Mouse (Mus musculus) right cerebral cortex, postnatal 14 days (tissue): ENCODE data around the gene Acat2.
"Not testable (repeated sequence)": the region's sequence is repeated elsewhere in the genome, so short reads cannot be mapped to it uniquely, and the experiment has no call there.

Experiments used
- DNase-seq: peaks from one replicate; pipeline ENCODE4 v3.0.0; 2022

The Acat2 gene

DNA sequence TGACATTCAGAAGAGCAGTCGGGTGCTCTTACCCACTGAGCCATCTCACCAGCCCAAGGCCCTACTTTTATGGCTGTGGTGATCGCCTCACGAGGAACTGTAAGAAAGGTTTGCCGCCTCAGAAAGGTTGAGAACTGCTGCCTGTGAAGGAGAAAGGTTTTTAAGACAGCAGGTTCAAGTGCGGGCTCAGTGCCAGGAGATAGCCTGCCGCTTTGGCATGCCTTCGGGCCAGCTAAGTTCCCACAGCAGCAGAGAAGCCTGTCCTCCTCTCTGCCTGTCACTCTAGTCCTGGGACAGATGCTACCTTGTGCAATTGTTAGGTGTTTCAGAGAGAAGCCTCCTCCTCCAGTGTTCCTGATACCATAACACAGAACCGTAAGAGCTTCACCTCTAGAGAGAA is 3.9 kb downstream of the Acat2 start:
- no peak for DNase-seq

DNA sequence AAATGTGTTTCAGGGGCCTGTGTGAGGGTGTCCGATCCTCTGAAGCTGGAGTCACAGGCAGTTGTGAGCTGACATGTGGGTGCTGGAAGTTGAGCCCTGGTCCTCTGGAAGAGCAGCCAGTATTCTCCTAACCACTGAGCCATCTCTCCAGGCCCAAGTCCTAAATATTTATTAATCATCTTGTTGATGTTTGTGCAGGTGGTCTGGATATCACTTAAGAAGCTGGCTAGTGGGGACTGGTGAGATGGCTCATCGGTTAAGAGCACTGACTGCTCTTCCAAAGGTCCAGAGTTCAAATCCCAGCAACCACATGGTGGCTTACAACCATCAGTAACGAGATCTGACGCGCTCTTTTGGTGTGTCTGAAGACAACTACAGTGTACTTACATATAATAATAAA is 10.9 kb downstream of the Acat2 start:
- no peak for DNase-seq

DNA sequence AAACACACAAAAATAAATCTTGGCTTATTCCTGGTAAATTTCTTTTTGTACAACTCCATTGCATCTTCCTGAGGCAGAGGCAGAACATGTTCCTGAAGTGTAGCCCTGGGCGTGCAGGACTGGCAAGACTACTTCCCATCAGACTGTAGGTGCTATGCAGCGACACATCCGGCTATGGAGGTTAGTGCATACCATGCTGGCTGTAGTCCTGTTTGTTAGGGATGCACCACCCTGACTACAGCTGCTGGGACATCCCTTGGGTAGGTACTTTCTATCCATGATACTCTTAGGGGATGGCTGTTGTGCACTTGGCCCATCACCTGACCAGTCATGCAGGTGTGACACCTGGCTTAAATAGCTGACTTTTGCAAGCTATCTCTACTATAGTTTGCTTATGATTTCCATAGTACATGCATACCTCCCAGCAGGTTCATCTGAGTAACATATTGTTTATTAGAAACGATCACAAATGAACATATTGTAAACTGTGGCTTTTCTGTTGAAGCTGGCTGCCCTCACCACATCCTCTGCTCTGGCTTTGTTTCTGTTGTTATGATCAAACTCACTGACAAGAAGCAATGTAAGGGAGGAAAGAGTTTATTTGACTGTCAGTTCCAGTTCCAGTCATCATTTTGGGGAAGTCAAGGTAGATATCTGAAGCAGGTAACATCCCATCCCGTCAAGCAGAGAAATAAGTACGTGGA is 17.9 kb downstream of the Acat2 start:
- no peak for DNase-seq

DNA sequence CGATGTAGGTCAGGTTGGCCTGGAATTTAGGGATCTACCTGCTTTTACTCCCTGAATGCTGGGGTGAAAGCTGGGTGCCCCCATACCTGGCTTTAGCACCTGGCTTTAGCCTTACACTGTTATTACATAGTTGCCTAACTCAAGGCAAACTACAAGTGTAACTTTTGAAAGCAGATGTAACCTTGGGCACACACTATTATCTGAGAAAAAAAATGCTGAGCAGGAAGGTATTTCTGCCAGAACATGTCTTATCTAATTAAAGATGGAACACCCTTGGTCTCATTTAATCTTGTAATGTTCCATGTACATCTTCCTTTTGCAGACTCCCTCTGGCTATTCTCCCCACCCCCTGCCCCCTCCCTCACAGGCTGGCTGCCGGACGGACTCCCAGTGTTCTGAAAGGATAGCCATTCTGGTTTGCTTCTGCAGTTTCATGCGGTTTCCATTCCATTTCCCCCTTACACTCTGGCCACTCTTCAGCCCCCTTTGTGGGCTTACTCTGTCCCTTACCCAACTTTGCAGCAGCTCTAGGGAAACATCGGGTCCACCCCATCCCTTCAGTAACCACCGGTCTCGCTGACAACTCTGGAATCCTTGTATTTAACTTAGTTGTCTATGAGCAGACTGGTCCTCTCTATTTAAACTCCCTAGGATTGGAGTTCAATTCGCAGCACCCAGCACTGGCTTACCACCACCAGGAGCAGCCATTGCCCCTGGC is 18.8 kb downstream of the Acat2 start:
- DNase-seq, result no peak

DNA sequence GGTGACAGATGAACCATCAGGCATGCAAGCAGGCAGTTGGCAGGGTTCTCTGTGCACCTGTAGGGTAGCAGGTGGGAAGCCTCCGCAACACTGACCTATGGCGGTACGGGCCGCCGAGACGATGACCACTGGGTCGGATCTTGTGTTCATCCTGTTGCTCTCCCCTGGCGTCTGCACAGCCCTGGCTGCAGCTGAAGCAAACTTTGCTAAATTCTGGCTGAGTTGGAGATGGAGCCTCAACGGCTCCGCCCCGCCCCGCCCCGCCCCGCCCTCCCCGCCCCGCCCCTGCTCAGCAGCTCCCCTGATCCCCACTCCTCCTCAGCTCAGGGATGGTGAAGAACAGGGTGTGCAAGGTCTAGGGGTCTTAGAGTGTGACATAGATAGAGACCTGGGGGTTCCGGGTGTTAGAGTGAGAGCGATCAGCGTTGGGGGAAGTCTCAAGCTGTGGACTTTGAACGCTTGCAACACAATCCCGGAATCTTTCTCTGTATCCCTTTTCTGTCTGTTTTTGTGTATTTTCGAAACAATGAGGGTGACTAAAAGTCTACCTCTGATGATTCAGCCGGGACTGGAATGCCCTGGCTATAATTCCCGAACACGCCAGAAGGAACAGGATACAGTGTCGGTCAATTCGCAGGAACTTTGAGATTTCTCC is 20.3 kb downstream of the Acat2 start, which contains the start of gene Acat3:
Gene Acat3 (minus strand): TSS at position 450 of the 655 bp plus-strand sequence.
- no peak for DNase-seq

DNA sequence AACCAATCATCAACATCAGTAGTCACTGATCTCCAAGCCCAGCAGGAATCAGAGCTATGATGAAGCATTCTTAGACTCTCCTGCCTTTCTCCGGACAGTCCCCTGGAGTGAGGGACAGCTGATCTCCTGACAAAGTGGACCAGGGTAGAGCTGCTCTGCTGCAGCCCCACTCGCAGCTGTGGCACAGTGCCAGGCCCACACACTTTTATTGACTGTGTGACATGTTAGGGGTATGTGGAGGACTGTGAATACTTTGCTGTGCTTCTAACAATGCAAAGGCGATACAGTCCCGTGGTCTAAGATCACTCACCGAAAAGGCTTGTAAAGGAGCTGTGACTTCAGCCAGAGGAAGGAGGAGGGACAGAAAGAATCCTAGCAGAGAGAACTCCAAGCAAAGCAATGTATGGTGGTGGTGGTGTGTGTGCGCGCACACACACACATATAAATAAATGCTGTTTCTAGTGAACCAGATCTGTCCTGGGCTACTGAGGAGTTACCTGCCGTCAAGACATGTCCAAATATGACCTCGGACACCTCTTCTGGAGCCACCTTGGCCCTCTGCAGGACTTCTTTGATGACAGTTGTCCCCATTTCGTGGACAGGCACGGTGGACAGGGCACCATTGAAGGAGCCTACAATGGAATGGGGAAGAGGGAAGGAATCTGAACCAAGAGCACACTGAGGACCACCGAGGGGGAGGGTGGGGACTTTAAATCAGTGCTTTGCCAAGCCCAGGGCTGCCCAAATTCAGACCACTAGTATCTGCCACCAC is 21.0 kb downstream of the Acat2 start:
- DNase-seq, result not testable (repeated sequence)

DNA sequence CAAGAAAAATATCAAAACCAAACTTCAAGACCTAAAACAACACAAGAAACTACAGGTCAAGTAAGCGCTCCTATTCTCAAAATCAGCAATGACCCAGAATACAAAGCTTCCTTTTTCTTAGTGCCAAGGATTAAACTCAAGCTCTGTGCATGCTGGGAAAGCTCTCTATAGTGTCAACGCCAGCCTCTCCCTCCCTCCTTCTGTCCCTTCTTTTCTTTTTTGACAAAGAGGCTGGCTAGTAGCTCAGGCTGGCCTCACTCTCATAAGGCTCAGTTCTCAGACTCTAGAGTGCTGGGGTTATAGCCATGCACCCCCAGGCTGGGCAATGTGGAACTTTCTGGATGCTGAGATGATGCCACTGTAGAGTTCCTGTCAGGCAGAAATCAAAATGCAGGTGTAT is 22.5 kb downstream of the Acat2 start:
- DNase-seq, result no peak

DNA sequence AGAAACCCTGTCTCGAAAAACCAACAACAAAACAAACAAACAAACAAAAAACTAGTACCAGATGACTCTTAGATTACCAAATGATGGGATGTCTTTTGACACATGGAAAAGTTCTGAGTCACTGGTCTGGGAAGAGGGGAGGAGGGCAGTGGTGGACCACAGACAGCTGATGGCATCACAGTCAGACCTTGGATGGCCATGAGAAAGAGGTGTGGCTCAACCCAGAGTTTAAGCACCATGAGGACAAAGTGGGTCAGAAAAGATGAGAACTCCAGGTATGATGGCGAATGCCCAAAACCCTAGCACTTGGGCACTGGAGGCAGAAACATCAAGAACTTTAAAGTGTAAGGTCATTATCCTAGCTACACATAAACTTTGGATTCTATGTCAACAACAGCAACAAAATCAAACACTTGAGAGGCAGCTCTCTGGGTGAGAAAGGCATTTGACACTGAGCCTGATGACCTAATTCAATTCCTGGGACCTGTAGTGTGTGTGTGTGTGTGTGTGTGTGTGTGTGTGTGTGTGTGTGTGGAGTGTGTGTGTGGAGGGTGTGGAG is 23.1 kb downstream of the Acat2 start:
- no peak for DNase-seq

DNA sequence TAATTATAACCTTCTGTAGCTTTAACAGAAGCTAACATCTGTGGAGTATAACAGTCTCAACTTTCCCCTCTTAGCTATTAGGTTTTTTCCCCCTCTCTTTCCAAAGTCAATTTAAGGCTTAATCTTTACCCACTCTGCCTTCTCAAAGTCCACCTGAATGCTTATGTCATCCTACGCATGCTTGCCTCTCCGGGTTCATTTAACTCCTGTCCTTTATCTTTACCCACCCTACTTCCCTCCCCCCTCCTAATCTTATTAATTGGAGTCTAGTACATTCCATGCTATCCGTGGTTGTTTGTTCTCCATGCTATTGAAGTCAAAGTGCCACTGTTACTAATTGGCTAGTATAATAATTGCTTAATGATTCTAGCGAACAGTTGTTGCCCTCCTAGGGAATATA is 24.8 kb downstream of the Acat2 start:
- DNase-seq, result no peak

DNA sequence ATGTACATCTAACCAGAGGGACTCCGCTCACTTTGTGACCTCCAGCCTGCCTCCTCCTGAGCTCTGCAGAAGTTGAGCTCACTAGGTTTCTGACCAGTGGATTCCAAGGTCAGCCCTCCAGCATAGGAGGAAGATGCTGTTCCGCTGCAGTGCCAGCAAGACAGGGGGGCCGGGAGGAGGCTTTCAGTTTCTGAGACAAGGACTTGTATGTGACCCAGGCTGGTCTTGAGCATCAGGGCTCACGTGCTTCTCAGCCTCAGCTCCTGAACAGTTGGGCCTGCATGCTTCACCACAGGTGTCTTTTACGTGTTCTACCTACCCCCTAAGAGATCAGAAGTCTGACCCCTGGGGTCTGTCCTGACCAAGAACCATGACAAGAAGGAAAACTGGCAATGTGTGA is 29.0 kb downstream of the Acat2 start:
- DNase-seq, result not testable (repeated sequence)

DNA sequence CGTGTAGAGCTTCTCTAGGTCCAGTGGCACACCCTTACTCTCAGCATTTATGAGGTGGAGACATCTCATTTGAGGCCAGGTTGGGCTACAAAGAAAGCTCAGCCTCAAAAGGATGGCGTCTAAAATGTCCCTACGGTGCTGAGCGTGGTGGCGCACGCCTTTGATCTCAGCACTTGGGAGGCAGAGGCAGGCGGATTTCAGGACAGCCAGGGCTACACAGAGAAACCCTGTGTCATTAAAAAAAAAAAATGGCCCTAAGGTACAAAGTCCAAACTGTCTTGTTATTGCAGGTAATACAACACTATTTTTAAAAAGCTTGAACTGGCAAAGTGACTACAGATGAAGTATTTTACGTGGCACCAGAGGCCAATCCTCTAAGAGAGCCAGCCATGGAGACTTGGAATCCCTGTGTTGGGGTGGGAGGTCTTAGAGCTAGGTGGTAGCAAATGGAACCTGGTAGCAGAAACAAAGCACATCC is 34.8 kb downstream of the Acat2 start:
- DNase-seq, result no peak

DNA sequence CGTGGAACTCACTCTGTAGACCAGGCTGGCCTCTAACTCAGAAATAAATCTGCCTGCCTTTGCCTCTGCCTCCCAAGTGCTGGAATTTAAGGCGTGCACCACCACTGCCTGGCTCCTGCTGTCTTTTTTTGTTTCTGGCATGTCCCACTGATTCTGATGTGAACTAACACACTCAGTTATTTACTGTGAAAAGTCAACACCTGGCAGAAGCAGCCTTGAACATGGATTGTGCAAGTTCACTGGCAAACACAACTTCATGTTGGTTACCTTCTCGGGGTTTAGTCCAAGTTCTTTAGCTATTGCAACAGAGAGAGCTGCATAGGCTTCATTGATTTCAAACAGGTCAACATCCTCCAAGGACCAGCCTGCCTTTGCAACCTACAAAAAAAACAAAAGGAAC is 35.5 kb downstream of the Acat2 start:
- DNase-seq, result no peak

DNA sequence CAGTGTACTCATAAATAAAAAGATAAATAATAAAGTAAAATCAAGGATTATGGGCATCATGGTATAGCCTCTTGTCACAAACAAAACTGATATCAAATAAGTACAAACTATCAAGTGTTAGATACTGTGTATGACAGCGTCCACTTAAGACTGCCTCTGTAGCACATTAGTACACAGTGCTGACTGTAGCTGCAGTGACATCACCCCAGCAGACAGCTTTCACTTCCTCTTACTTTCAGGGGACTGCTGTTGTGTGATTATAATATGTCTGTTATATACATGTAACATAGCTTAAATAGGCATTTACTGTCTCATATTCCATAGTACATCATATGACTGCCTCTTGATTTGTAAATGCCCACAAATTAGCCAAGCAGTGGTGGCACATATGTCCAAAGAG is 39.5 kb downstream of the Acat2 start:
- no peak for DNase-seq

DNA sequence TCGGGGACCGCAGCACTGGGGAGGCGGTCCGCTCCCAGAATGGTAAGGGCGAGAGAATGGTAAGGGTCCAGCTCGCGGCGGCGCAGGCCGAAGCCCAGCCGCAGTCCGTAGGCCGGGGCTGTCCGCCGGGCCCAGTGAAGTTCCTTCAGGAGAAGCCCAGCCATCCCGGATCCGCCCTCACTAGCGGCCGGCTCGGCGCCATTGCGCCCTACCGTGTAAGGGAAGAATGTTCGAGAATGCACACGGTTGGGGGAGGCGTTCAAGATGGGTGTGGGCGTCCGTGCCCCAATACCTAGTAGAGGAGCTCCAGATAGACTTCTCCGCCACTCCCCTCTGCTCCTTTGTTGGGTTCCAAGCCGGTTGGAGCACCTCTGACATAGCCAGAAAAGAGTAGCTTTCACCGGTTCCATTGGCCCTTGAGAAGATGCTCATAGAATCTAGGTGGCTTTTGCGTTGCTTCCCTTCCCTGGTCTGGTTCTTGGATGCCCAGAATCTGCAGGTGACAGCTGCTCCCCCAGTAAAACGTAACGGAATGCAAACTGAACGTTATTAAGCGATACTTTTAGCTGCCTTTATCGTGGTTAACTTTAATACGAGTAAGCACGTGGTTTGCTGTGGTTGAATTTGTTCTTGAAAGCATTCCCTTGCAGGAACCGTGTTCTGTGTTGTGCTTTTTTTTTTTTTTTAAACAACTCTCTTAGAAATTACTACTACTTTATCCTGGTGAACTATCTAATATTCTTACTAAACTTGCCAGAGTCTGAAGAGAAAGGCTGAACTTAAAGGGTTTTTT is 43.8 kb downstream of the Acat2 start:
- DNase-seq, result peak; percentile 54

DNA sequence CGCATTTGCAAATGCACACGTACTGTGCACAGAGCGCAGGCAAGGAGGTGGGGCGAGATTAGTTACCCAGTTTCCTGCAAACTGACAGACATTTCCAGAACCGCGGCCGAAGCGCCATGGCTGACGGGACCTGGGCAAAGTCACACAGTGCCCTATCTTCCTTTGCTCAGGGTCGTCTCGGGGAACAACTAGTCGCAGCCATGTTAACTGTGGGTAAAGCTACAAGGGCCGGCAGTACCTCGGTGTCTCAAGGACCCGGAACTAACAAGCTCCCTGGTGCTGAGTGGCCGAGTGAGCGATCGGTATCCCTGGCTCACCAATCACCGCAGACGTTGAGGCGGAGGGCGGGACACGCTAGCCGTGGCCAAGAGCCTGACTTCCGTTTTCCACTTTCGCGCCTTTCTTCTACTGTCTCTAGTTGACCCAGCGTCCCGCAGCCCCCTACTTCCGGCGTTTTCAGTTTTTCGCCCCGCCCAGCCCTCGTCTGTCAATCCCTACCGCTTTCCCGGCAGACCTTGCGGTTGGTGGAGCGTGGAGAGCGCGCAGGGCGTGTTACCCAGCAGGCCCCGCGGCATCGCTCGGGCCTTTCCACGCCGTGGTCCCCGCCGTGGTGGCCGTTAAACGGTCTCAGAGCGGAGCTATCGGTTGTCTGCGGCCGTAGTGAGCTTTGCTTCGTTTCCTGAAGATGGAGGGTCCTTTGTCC is 44.5 kb downstream of the Acat2 start, which contains the start of gene Mrpl18:
Gene Mrpl18 (minus strand): TSS at position 465 of the 703 bp plus-strand sequence.
- peak; percentile 96 for DNase-seq

DNA sequence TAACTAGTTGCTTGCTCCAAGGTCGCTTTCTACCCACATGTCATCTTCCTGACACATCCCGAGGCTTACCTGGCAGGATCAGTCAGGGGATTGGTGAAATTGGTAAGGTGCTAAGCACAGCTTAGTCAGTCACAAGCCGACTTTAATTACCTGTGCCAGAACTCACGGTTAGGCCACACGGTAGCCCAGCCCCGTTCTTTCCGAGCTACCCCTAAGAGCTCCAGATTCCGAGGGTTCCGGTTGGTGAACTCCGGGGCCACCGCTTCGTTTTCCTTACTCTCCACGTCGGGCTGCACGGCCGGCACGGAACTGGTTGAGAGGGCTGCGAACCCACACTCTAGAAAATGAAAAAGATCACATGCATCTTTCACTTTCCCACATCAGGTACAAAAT is 45.1 kb downstream of the Acat2 start, which contains the start of gene Tcp1:
Gene Tcp1 (plus strand): TSS at position 214 of the 393 bp plus-strand sequence.
- DNase-seq, result peak; percentile 26

DNA sequence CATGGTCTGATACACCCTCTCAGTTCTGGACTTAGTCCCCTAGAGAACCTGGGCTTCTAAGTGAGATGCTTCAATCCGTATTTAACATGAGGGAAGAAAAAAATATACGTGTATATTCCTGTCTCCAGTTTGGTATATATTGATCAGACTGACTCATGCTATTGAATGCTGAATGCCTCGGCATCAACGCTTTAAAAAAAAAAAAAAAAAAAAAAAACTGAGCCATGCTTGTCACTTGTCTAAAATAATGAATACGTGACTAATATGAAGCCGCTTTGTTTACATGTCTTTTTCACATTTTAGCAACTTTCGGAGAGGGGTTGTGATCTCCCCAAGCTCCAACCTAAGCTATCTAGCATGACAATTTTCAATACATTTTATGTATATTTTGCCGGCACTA is 50.2 kb downstream of the Acat2 start:
- DNase-seq, result no peak

DNA sequence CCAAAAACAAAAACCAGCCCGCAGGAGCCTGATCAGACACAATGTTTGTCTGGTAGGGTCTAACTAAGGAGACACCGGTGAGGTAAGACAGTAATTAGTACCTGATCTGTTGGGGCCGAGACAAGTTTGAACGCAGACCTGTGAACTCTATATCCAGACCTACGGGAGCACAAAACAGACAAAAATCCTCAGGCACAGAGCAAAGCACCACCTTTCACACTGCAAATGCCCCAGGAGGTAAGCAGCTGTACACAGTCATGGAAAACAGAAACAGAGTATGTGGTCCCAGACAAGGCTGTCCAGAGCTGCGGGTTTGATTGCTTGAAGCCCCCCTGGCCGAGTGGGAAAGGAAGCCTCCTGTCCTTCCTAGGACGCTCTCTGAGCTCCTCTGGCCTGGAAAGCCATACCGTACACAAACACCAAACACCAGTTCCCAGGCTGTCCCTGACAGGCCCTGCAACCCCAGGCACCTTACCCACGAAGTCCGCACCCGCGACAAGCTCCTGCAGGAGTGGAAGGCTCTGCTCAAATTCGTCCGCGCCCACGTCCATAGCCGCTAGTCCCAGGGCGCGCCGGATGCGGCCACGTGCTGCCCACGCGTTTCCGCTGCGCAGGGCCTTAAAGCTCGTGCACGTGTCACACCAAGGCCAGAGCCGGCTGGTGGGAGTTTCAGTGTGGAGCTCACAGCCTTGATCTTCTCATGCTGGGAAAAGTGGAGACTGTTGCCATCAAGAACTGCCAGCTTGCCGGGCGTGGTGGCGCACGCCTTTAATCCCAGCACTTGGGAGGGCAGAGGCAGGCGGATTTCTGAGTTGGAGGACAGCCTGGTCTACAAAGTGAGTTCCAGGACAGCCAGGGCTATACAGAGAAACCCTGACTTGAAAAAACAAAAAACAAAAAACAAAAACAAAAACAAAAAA is 50.9 kb downstream of the Acat2 start, which contains the start of gene Pnldc1:
Gene Pnldc1 (minus strand): TSS at position 870 of the 920 bp plus-strand sequence.
- DNase-seq, result peak; percentile 14

DNA sequence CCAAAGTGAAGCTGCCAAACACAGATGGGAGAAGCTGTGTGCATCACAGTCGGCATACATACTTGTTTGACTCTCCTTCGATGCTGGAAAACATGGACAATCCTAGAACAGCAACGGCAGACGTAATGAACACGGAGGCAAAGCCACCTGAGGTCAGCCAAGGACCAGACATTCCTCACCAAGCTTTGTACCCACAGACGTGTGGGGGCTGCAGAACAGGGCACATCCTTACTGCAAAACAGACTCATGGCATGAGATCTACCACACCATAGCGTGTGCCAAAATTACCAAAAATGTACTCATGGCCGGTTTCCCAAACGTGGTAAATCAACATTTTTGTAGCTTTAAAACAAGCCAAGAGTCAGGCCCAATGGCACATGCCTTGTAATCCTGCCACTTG is 54.1 kb downstream of the Acat2 start:
- DNase-seq, result no peak

DNA sequence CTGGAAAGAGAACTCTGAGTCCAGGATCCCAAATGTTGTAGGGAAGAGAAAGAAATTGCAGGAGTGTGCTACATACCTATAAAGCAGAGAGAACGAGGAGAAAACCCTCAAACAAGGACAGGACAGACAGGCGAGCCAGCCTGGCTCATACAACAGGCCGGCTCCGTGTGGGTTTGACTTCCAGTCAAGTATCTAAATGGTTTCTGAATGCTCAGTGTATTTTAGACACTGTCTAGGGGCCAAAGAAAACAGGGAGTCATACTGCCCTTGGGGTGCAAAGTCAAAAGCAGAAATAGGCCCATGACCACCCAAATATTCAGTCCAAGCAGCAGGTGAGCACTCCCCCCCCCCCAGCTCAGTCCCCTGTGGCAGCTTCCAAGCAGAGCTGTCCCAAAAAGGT is 54.7 kb downstream of the Acat2 start:
- no peak for DNase-seq
